Mouse (Mus musculus) right cerebral cortex, postnatal 36 days (tissue): Measurements from ENCODE around the gene Spata46.

ENCODE experiments used
- DNase-seq, 2 experiments: peaks; one replicate each; pipeline ENCODE4 v3.0.0; 2022; ENCODE audit warnings: low spot score in 2 of 2, mixed read lengths in 1 of 2

The Spata46 gene

GRCm38 (mm10) chr1:170339943-170340342 is 31.3 kb downstream of the Spata46 start:
- no peak for DNase-seq

DNA sequence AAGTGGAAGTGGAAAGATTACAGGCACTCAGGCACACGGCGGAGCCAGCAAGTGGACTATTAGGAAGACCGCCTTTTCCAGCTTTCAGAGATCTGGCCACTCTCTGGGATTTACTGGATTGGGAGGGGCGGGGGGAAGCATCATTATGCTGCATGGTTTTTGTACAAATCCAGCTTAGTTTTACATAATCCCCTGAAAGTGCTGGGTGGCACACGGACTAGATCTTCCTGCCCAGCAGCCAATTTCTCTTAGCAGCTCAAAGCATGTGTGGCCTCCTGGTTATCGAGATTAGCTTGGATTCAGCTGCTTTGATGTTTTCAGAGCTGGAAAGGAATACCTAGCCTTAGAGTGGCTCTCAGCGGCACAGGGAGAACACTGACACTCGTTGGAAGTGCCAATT is 34.5 kb downstream of the Spata46 start:
- DNase-seq = no peak

DNA sequence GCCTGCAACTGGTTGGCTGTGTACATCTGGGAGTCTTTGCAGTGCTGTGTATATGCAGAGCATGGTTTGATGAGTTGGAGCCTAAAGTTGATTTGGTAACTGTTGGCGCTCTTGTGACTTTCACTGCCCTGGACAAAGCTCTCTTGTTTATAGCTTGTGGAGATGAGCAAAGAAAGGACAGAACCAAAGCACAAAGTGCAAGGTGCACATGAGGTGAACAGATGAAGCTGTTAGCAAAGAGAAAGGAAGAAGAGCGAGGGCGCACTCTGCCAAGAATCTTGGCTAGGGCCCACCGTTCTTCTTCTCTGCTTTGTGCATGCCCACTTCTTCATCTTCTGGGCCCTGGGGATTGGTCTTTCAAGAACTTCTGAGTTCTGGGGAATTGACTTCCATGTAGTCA is 35.3 kb downstream of the Spata46 start:
- DNase-seq = no peak

DNA sequence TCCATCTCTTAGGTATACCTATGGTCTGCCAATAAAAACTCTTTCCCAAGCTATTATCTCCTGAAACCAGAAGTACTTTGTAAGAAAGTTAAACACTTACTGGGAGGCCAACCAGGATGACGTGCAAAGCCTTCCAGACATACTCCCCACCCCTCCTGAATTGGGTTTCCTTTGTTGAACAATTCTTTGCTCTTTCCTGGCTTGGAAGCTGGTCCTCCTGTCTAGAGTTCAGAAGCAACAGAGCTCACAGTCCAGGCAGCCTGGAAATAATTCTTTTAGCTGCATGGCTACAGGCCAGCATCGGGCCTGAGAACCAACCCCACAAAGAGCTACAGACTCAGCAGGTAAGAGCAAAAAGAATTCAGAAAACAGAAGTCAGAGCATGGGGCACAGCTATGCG is 37.7 kb downstream of the Spata46 start:
- DNase-seq = no peak

- no peak for DNase-seq
Observed at GRCm38 (mm10) chr1:170351080-170351479, 42.5 kb downstream of the Spata46 start.

DNA sequence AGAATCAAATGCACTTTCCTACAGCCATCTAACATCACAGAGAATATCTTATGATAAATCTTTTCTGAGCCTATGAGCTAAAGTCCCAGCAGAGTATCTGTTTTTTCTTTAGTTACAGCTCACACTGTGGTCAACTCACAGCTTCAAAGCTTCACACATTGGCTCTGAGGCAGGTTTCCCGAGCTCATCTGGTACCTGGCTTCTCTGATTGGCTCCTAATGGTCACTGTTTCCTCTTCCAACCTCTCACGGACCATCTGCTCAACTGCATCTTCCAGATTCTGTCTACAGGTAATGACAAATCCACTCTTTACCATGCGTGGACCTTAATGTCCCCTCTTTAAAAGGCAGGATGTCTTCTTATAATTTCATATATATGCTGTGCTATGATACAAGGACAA is 44.7 kb downstream of the Spata46 start:
- DNase-seq = no peak

GRCm38 (mm10) chr1:170360183-170360915 is 51.7 kb downstream of the Spata46 start:
- DNase-seq = no peak
